Mouse (Mus musculus): Measurements from ENCODE around the gene Ndufc2. TPM values are rescaled to one million over a fixed set of nuclear protein-coding genes. Genes with fewer than 3 reads are reported as not detected.

Ndufc2 gene
- total and polyA plus RNA-seq, 3 experiments, result 242 to 280 TPM; not detected in 1

DNA sequence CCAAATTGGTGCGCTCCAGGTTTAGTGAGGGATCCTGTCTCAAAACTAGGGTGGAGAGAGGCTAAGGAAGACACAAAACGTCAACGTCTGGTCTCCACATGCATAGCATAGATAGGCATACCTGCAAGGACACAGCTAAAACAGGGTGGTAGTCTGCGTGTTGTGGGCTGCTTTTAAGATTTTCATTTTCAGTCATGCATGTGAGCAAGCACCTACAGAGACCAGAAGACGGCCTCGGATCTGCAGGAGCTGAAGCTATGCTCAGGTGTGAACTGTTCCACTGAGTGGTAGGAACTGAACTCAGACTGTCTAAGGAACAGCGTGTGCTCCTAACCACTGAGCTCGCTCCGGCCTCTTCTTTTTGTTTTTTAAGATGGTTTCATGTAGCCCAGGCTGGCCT, 24.7 kb upstream of the Ndufc2 start:
- Histone ChIP-seq H3K36me3 (ENCODE audit: control insufficient read depth in 1 of 2, insufficient read depth in 2 of 2, low read length in 2 of 2) (peaks cover 10 to 11% of the 10 kb centered on the region in 2 experiments), H3K9ac (ENCODE audit: control insufficient read depth, low read depth, low read length, poor library complexity, severe bottlenecking) (no peak overlapping the region)

GRCm38 (mm10) chr7:97375906-97376305, 23.9 kb upstream of the Ndufc2 start:
- DNase-seq (ENCODE audit: low read depth, low spot score), result no peak
- Histone ChIP-seq H3K36me3 (ENCODE audit: control insufficient read depth in 1 of 2, insufficient read depth in 2 of 2, low read length in 2 of 2) (peaks cover 10 to 17% of the 10 kb centered on the region in 2 experiments), H3K4me3 (ENCODE audit: control insufficient read depth in 1 of 2, insufficient read depth in 1 of 2, low read depth in 2 of 2, low read length in 2 of 2) (no peak overlapping the region), H3K4me1 (ENCODE audit: control insufficient read depth in 1 of 2, insufficient read depth in 2 of 2, low read length in 2 of 2) (peaks cover 0 to 3% of the 10 kb centered on the region in 2 experiments; a peak in 2 of 4 replicates), H3K9me3 (replicated peaks; ENCODE audit: insufficient read depth, low read length) (no peaks in the 10 kb centered on the region), H3K9ac (ENCODE audit: control insufficient read depth, low read depth, low read length, poor library complexity, severe bottlenecking) (no peak overlapping the region), H3K79me2 (ENCODE audit: control insufficient read depth, insufficient read depth, low read length, poor library complexity) (peaks cover 6% of the 10 kb centered on the region; the same call in 1 of the 2 replicates), H3K27me3 (ENCODE audit: control insufficient read depth in 1 of 2, insufficient read depth in 2 of 2, low read length in 2 of 2) (no peaks in the 10 kb centered on the region), H3K27ac (ENCODE audit: control insufficient read depth, low read depth, low read length) (no peak overlapping the region)
- no peak for TF ChIP-seq TBP (IDR thresholded peaks at IDR 0.05; ENCODE audit: low read depth, low read length)
- TF ChIP-seq SIN3A (IDR thresholded peaks at IDR 0.05; ENCODE audit: low read length), result no peak
- TF ChIP-seq CTCF (IDR thresholded peaks at IDR 0.05 in 2 of 3, conservative IDR thresholded peaks at IDR 0.05 in 1 of 3; ENCODE audit: control insufficient read depth in 1 of 3, insufficient read depth in 1 of 3, low read depth in 2 of 3, low read length in 3 of 3, poor library complexity in 1 of 3, severe bottlenecking in 1 of 3), result no peak

More for the DNA sequence above, 24.7 kb upstream of the Ndufc2 start:
- Histone ChIP-seq H3K9me3 (replicated peaks; ENCODE audit: insufficient read depth, low read length) (no peaks in the 10 kb centered on the region), H3K4me1 (ENCODE audit: control insufficient read depth in 1 of 2, insufficient read depth in 2 of 2, low read length in 2 of 2) (peaks cover 2 to 3% of the 10 kb centered on the region in 2 experiments), H3K79me2 (ENCODE audit: control insufficient read depth, insufficient read depth, low read length, poor library complexity) (peaks cover 6% of the 10 kb centered on the region; the same call in 1 of the 2 replicates), H3K27me3 (ENCODE audit: control insufficient read depth in 1 of 2, insufficient read depth in 2 of 2, low read length in 2 of 2) (no peaks in the 10 kb centered on the region), H3K27ac (ENCODE audit: control insufficient read depth, low read depth, low read length) (no peak overlapping the region), H3K4me3 (ENCODE audit: control insufficient read depth in 1 of 2, insufficient read depth in 1 of 2, low read depth in 2 of 2, low read length in 2 of 2) (no peak overlapping the region)
- TF ChIP-seq POLR2AphosphoS5 (IDR thresholded peaks at IDR 0.05; ENCODE audit: borderline replicate concordance, low read depth, low read length) (no peak), MXI1 (IDR thresholded peaks at IDR 0.05; ENCODE audit: low read depth, low read length) (no peak), HCFC1 (IDR thresholded peaks at IDR 0.05; ENCODE audit: low read depth, low read length) (no peak), POLR2AphosphoS2 (IDR thresholded peaks at IDR 0.05; ENCODE audit: low read length) (no peak), GABPA (IDR thresholded peaks at IDR 0.05; ENCODE audit: low read depth, low read length) (no peak), ZMIZ1 (IDR thresholded peaks at IDR 0.05; ENCODE audit: low read depth, low read length) (no peak), USF2 (IDR thresholded peaks at IDR 0.05; ENCODE audit: borderline replicate concordance in 1 of 2, insufficient read depth in 1 of 2, low read depth in 1 of 2, low read length in 2 of 2) (no peak), MYB (IDR thresholded peaks at IDR 0.05; ENCODE audit: low read depth, low read length) (no peak), MEF2A (IDR thresholded peaks at IDR 0.05; ENCODE audit: extremely low read depth, insufficient replicate concordance, low read depth, low read length, poor library complexity, severe bottlenecking) (no peak), KAT2A (conservative IDR thresholded peaks at IDR 0.05; ENCODE audit: low read depth, low read length) (no peak), MAZ (IDR thresholded peaks at IDR 0.05; ENCODE audit: low read depth, low read length) (no peak), ZNF384 (IDR thresholded peaks at IDR 0.05; ENCODE audit: low read depth, low read length) (no peak), RAD21 (IDR thresholded peaks at IDR 0.05; ENCODE audit: low read depth, low read length) (no peak), POLR2A (IDR thresholded peaks at IDR 0.05; ENCODE audit: control insufficient read depth in 1 of 2, insufficient read depth in 1 of 2, low read depth in 1 of 2, low read length in 2 of 2, poor library complexity in 1 of 2) (no peak), EP300 (IDR thresholded peaks at IDR 0.05; ENCODE audit: low read depth in 1 of 2, low read length in 2 of 2) (no peak), ZKSCAN1 (IDR thresholded peaks at IDR 0.05; ENCODE audit: low read depth, low read length) (no peak), TAL1 (IDR thresholded peaks at IDR 0.05; ENCODE audit: low read length) (no peak)
- no peak for DNase-seq (ENCODE audit: low read depth, low spot score)
